Mouse (Mus musculus): ENCODE measurements at regions not wholly inside any gene's neighbourhood (a gene's known extent, or its start where the extent isn't known, plus 50 kb on each side); places are given as distances from the start of the nearest gene placed in this dataset.

DNA sequence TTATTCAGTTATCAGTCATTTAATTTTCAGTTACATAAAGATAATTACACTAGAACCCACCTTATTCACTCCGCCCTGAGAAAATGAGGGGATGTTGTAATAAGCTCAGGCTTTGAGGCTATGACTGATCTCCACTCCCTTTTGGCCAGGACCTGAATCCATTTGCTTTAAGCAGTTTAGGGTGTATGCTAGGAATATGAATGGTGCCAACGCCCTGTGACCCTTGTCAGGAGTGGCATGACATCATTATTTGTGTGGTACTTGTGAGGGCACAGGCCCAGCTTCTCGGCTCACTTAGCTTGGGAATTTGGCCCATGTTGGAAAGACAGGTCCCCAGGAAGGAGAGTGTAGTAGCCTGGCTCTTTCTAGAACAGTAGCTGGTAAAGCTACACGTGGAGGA lies 61.0 kb upstream of the Nfe2l2 start:
- Histone ChIP-seq H3K4me1 (replicated peaks) (peaks cover 40% of the 10 kb centered on the region), H3K27me3 (no peaks in the 10 kb centered on the region), H3K4me2 (no peak overlapping the region), H3K9ac (no peak overlapping the region), H3K9me3 (replicated peaks) (no peaks in the 10 kb centered on the region), H3K36me3 (replicated peaks) (no peaks in the 10 kb centered on the region), H3K4me3 (replicated peaks) (no peak overlapping the region), H3K27ac (replicated peaks) (no peak overlapping the region)
- WGBS (ENCODE audit: insufficient replicate concordance) = 68% methylated on average over 4 of the region's 4 CpGs
- no peak for ATAC-seq (ENCODE audit: insufficient read depth)

DNA sequence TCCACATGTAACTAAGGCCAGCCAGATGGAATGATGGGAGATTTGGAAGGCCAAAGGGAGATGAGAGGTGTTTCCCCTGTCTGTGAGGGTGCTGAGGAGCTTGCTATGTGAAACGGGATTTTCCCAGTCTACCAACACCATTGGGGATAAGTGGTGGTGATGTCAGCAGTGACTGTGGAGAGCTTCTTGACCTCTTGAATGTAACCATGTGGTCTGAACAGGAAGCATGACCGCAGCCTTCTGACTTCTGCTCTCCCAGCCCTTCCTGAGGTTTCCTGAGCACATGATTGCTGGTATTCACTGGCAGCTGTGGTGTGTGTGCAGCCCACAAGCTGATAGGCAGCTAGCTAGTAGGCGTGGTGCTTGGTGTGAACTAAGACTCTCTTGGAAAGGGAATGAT lies 58.8 kb upstream of the Nfe2l2 start:
- WGBS (ENCODE audit: insufficient replicate concordance) = 6% methylated on average over 3 of the region's 3 CpGs
- ATAC-seq (ENCODE audit: insufficient read depth) = peak; percentile 65
- H3K36me3 ChIP-seq (replicated peaks) = no peaks in the 10 kb centered on the region
- no peak overlapping the region for H3K27ac ChIP-seq (replicated peaks)
- H3K4me2 ChIP-seq = no peak overlapping the region
- H3K27me3 ChIP-seq = no peaks in the 10 kb centered on the region
- no peak overlapping the region for H3K9ac ChIP-seq
- no peak overlapping the region for H3K4me3 ChIP-seq (replicated peaks)
- H3K9me3 ChIP-seq (replicated peaks) = no peaks in the 10 kb centered on the region
- peaks cover 29% of the 10 kb centered on the region for H3K4me1 ChIP-seq (replicated peaks)

DNA sequence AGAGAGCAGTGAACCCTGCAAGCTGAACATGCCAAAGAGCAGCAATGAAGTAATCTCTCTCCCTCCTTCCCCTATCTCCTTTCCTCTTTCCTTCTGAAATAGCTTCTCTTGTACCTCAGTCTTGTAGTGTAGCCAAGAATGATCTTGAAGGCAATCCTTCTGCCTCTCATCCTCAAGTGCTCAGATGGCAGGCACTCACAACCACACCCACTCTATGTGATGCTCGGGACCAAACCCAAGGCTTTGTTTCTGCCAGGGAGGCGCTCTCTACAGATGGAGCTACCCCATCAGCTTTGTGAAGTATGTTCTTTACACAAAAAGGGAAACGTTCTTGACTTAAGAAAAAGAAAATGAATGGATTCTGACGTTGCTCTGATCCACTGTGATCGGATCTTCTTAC lies 57.6 kb upstream of the Nfe2l2 start:
- H3K36me3 ChIP-seq (replicated peaks) = no peaks in the 10 kb centered on the region
- H3K9ac ChIP-seq = no peak overlapping the region
- no peak for ATAC-seq (ENCODE audit: insufficient read depth)
- H3K4me1 ChIP-seq (replicated peaks) = peaks cover 18% of the 10 kb centered on the region
- no peak overlapping the region for H3K4me2 ChIP-seq
- no peak overlapping the region for H3K27ac ChIP-seq (replicated peaks)
- H3K4me3 ChIP-seq (replicated peaks) = no peak overlapping the region
- no peaks in the 10 kb centered on the region for H3K9me3 ChIP-seq (replicated peaks)
- 66% methylated on average over 5 of the region's 5 CpGs for WGBS (ENCODE audit: insufficient replicate concordance)
- H3K27me3 ChIP-seq = no peaks in the 10 kb centered on the region

DNA sequence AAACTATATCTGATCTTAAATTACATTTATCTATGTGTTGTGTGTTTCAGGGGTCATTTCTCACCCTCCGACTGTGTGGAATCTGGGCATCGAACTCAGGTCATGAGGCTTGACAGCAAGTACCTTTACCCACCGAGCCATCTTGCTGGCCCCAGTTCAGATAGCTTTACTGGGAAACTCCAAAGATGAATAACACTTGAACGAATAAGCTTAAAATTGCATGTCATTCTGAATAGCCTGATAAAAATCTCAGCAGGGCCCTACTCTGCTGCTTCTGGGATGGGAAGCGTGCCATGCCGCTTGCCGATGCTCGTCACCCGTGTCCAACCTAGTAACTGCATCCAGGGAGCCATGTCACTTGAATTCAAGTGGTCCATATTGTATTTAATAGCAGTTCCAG lies 57.2 kb upstream of the Nfe2l2 start:
- WGBS (ENCODE audit: insufficient replicate concordance) = 66% methylated on average over 9 of the region's 9 CpGs
- H3K9ac ChIP-seq = no peak overlapping the region
- peaks cover 14% of the 10 kb centered on the region for H3K4me1 ChIP-seq (replicated peaks)
- no peak for ATAC-seq (ENCODE audit: insufficient read depth)
- H3K27me3 ChIP-seq = no peaks in the 10 kb centered on the region
- H3K4me2 ChIP-seq = no peak overlapping the region
- no peak overlapping the region for H3K4me3 ChIP-seq (replicated peaks)
- no peaks in the 10 kb centered on the region for H3K36me3 ChIP-seq (replicated peaks)
- H3K27ac ChIP-seq (replicated peaks) = no peak overlapping the region
- H3K9me3 ChIP-seq (replicated peaks) = no peaks in the 10 kb centered on the region

GRCm38 (mm10) chr2:75759196-75759885 lies 54.9 kb upstream of the Nfe2l2 start:
- H3K27ac ChIP-seq (replicated peaks) = no peak overlapping the region
- no peaks in the 10 kb centered on the region for H3K9me3 ChIP-seq (replicated peaks)
- peaks cover 14% of the 10 kb centered on the region for H3K4me1 ChIP-seq (replicated peaks)
- H3K9ac ChIP-seq = no peak overlapping the region
- H3K27me3 ChIP-seq = no peaks in the 10 kb centered on the region
- 72% methylated on average over 11 of the region's 11 CpGs for WGBS (ENCODE audit: insufficient replicate concordance)
- H3K4me3 ChIP-seq (replicated peaks) = no peak overlapping the region
- no peak for ATAC-seq (ENCODE audit: insufficient read depth)
- no peaks in the 10 kb centered on the region for H3K36me3 ChIP-seq (replicated peaks)
- no peak overlapping the region for H3K4me2 ChIP-seq

GRCm38 (mm10) chr2:75758277-75758676 lies 53.8 kb upstream of the Nfe2l2 start:
- ATAC-seq (ENCODE audit: insufficient read depth) = no peak
- Histone ChIP-seq H3K9me3 (replicated peaks) (no peaks in the 10 kb centered on the region), H3K4me3 (replicated peaks) (no peak overlapping the region), H3K4me1 (replicated peaks) (peaks cover 7% of the 10 kb centered on the region), H3K4me2 (no peak overlapping the region), H3K27ac (replicated peaks) (no peak overlapping the region), H3K9ac (no peak overlapping the region), H3K27me3 (no peaks in the 10 kb centered on the region), H3K36me3 (replicated peaks) (no peaks in the 10 kb centered on the region)
- WGBS (ENCODE audit: insufficient replicate concordance) = 71% methylated on average over 6 of the region's 6 CpGs

DNA sequence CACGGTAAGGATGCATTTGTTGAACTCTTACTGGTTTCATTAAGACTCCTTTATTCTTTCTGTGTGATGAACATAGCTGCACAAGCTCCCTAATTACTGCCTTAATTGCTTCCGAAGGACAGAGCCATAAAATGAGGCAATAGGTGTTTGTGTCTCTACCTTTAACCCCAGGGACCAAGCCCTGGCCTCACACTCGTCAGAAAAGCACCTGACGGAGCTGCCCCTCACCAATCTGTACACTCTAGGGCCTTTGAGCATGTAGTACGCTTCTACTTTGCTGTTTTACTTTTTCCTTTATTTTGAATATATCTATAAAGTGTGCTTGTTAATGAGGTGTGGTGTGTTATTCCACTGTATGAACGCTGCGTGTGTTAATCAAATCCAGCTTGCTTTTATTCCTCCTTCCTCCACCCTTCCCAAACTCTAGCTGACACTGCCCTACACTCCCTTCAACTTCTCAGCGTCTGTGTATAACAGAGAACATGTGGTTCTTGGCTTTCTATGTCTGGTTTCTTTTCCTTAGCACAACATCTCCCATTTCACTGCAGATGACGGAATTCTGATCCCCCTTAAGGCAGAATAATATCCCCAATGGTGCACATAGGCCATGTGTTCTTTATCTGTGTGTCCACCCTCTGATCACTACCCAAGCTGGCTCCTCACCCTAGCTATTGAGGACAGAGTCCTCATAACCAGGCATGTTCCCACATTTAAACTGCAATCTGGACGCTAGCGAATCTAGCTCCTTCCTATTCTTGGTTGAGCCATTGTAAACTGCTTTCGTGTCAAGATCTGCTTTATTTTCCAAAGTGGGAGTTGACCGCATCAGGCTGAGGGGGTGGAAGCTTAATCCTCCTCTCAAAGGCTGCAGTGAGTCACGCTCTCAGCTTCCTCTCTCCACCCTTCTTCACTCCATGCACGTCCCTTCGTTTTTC lies 52.5 kb upstream of the Nfe2l2 start:
- Histone ChIP-seq H3K4me1 (replicated peaks) (0 out of 2 replicates have a peak, but pooled peaks cover 2% of the 10 kb centered on the region), H3K4me2 (no peak overlapping the region), H3K9ac (no peak overlapping the region), H3K4me3 (replicated peaks) (no peak overlapping the region), H3K9me3 (replicated peaks) (no peaks in the 10 kb centered on the region), H3K27ac (replicated peaks) (no peak overlapping the region), H3K27me3 (no peaks in the 10 kb centered on the region), H3K36me3 (replicated peaks) (no peaks in the 10 kb centered on the region)
- no peak for ATAC-seq (ENCODE audit: insufficient read depth)
- 63% methylated on average over 16 of the region's 16 CpGs for WGBS (ENCODE audit: insufficient replicate concordance)

DNA sequence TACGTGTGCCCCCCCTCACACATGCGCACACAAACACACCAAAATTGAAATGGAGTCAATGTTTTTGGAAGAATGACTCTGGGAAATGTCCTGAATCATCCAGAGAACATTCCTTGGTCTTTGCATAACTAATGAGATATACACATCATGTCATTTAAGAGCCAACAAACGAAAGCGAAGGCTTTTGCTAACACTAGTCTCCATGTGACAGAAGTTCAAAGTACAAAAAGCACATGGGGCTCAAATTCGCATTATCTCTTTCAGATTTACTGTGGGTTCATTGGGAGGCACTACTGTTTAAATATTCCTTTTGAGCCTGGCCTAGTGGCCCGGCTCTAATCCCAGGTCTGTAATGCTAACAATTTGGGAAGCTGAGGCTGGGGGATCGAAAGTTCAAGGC lies 50.2 kb upstream of the Nfe2l2 start:
- Histone ChIP-seq H3K4me1 (replicated peaks) (0 out of 2 replicates have a peak, but pooled peaks cover 2% of the 10 kb centered on the region), H3K4me3 (replicated peaks) (no peak overlapping the region), H3K36me3 (replicated peaks) (no peaks in the 10 kb centered on the region), H3K9me3 (replicated peaks) (no peaks in the 10 kb centered on the region), H3K4me2 (no peak overlapping the region), H3K27me3 (no peaks in the 10 kb centered on the region), H3K27ac (replicated peaks) (no peak overlapping the region), H3K9ac (no peak overlapping the region)
- WGBS (ENCODE audit: insufficient replicate concordance) = 70% methylated on average over 7 of the region's 7 CpGs
- ATAC-seq (ENCODE audit: insufficient read depth) = no peak

All from liver, embryonic 15.5 days (tissue).